In genomic region chr13:44020851-44021250, GRCm38 (mm10) we compare ENCODE assay signal across 17 mouse cellular contexts.
"Had no signal": no experiment of that assay in that cellular context is flagged by ENCODE, and none has a peak within 500 bp of the region (broad histone marks: within the 10 kb centered on the region; RNA-seq: fewer than 3 reads in every experiment).

No protein-coding gene starts in this region.

- ATAC-seq: midbrain, embryonic 13.5 days; midbrain, embryonic 16.5 days had no signal

- H3K27me3 ChIP-seq: kidney, embryonic 15.5 days; liver, embryonic 13.5 days had no signal

- H3K4me1 ChIP-seq: liver, embryonic 13.5 days had no signal

- DNase-seq: kidney, adult 8-10 months; kidney, postnatal 10 days; kidney, postnatal 36 days; liver, embryonic 13.5 days; lung, adult 2 months; right cerebral cortex, adult 18-20 months; right cerebral cortex, postnatal 14 days; right cerebral cortex, postnatal 4 days; thymus, adult 2 months; thymus, postnatal 25 days had no signal

- H3K27ac ChIP-seq: kidney, embryonic 15.5 days; liver, embryonic 13.5 days; macrophage; midbrain, embryonic 13.5 days; neural tube, embryonic 12.5 days; neural tube, embryonic 15.5 days; stomach, postnatal 0 days had no signal

- H3K9ac ChIP-seq: kidney, embryonic 15.5 days; liver, embryonic 13.5 days; midbrain, embryonic 13.5 days; neural tube, embryonic 12.5 days; neural tube, embryonic 15.5 days had no signal

- H3K4me3 ChIP-seq: kidney, embryonic 15.5 days; liver, embryonic 13.5 days; midbrain, embryonic 13.5 days; neural tube, embryonic 12.5 days; neural tube, embryonic 15.5 days had no signal

- H3K36me3 ChIP-seq: kidney, embryonic 15.5 days; liver, embryonic 13.5 days; midbrain, embryonic 13.5 days; neural tube, embryonic 12.5 days; neural tube, embryonic 15.5 days had no signal

- H3K4me2 ChIP-seq: kidney, embryonic 15.5 days; liver, embryonic 13.5 days; midbrain, embryonic 13.5 days; neural tube, embryonic 12.5 days; neural tube, embryonic 15.5 days had no signal

- H3K9me3 ChIP-seq: kidney, embryonic 15.5 days; liver, embryonic 13.5 days; midbrain, embryonic 13.5 days; neural tube, embryonic 12.5 days; neural tube, embryonic 15.5 days had no signal
